8 mouse cellular contexts compared by ENCODE assay signal in the genomic region with DNA sequence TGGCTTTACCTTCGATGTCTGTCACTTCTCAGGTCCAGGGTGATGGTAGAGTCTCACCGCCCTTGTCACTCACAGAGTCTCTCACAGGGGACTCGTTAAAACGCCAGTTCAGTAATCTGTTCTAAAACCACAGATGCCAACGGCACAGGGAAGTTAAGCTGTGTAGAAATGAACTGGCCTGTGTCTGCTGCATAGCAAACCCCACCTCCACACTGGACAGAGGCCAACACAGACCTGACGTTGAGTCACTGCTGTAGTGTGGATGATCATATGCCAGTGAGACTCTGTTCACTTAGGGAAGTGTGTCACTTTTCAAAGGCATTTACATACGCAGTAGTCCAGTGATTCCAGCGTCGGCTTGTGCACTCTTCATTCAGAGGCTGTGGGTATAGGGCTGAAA. TPM values are rescaled to one million over a fixed set of nuclear protein-coding genes. Genes with fewer than 3 reads are reported as not detected.
DNase-seq lines count a peak whose midpoint lies in the region; ATAC-seq lines count a peak whose summit lies in the region.

No protein-coding gene starts in this region.

- peak overlapping the region; percentile 46 for H3K27ac ChIP-seq in heart, embryonic 16.5 days (ENCODE audit: low read length)

- peak overlapping the region; percentile 29 for H3K4me2 ChIP-seq in heart, embryonic 16.5 days (ENCODE audit: low read depth, low read length)

- peaks cover 4% of the 10 kb centered on the region; the same call in 1 of the 2 replicates for H3K9me3 ChIP-seq in heart, embryonic 16.5 days (replicated peaks; ENCODE audit: control insufficient read depth, low read length)

- no peak overlapping the region for H3K4me3 ChIP-seq in heart, embryonic 16.5 days (ENCODE audit: low read length)

- H3K36me3 ChIP-seq in heart, embryonic 16.5 days (ENCODE audit: control insufficient read depth, insufficient read depth) = no peaks in the 10 kb centered on the region

- no peaks in the 10 kb centered on the region for H3K27me3 ChIP-seq in heart, embryonic 16.5 days (ENCODE audit: control insufficient read depth, insufficient read depth, low read length)

- H3K4me1 ChIP-seq in heart, embryonic 16.5 days (ENCODE audit: control insufficient read depth, insufficient read depth, low read length) = peaks cover 14% of the 10 kb centered on the region

- DNase-seq in urinary bladder, adult 18-20 months (ENCODE audit: low spot score in 2 of 2) = peak; percentile 41 to 48
- no peak for DNase-seq in urinary bladder, postnatal 10 days (ENCODE audit: low spot score)
- DNase-seq in large intestine, adult 2 months (ENCODE audit: low read depth, low spot score) = peak; percentile 35
- peak; percentile 76 to 81 for DNase-seq in lung, postnatal 4 days
- DNase-seq in skeletal muscle tissue, adult 2 months (ENCODE audit: low read depth, low spot score) = peak; percentile 46
- DNase-seq in embryo, embryonic 10.5 days (ENCODE audit: low spot score) = no peak

- 10% methylated on average over 9 of the region's 9 CpGs for WGBS in heart, embryonic 16.5 days
- WGBS in large intestine, adult 2 months = 8% methylated on average over 9 of the region's 9 CpGs

- H3K9ac ChIP-seq in heart, embryonic 16.5 days (ENCODE audit: low read length) = peak overlapping the region; percentile 37

- ATAC-seq in erythroblast, adult 5-6 weeks (replicated peaks; ENCODE audit: low FRiP score, poor library complexity, severe bottlenecking) = peak; percentile 65
- peak; percentile 83 for ATAC-seq in heart, embryonic 16.5 days (replicated peaks; ENCODE audit: extremely low read depth, insufficient read depth, low FRiP score)

RNA-seq across cellular contexts. Expression of gene Echdc3, which starts 54.7 kb away (rescaled TPM):
- not detected in 2 replicates for total RNA-seq in erythroblast, adult 5-6 weeks (2015; ENCODE audit: low replicate concordance)
- total RNA-seq in erythroblast, adult 5-6 weeks (2017; ENCODE audit: low replicate concordance) = 1.1 and 1.8 TPM in 2 replicates
- polyA plus RNA-seq in heart, embryonic 16.5 days (2015; fragmentation: Nextera tagmentation; extraction: Ambion mirVana) = 11.3 and 11.8 TPM in 2 replicates
- polyA plus RNA-seq in large intestine, adult 2 months (2012; rRNA removed) = 1.7 and 2.3 TPM in 2 replicates

RNA-seq across cellular contexts. Expression of gene Usp6nl, which starts 54.9 kb away (rescaled TPM):
- total RNA-seq in erythroblast, adult 5-6 weeks (2015; ENCODE audit: low replicate concordance) = 5.0 and 5.8 TPM in 2 replicates
- 6.5 and 17.1 TPM in 2 replicates for total RNA-seq in erythroblast, adult 5-6 weeks (2017; ENCODE audit: low replicate concordance)
- 4.5 and 5.5 TPM in 2 replicates for polyA plus RNA-seq in heart, embryonic 16.5 days (2015; fragmentation: Nextera tagmentation; extraction: Ambion mirVana)
- 7.4 and 10.7 TPM in 2 replicates for polyA plus RNA-seq in large intestine, adult 2 months (2012; rRNA removed)

Comparison
In these comparisons a context has a peak if more than half of its experiments do, and no peak if none do; other contexts are left out.
1. DNase-seq: peak in urinary bladder, adult 18-20 months (2 of 2), large intestine, adult 2 months (single experiment), lung, postnatal 4 days (2 of 2) and skeletal muscle tissue, adult 2 months (single experiment); none in urinary bladder, postnatal 10 days (single experiment) and embryo, embryonic 10.5 days (single experiment).